Mouse (Mus musculus) 3T3-L1 (cell line): Measurements from ENCODE around the gene Gm10644.
A peak's percentile ranks its signal among the peaks of the same experiment; 100 is the strongest.

Experiments used
- DNase-seq: peaks from one replicate; pipeline ENCODE4 v3.0.0-alpha.2; 2015; ENCODE audit warnings: low read depth, low spot score

Gene Gm10644

GRCm38 (mm10) chr8:83980845-83981244, 25.8 kb upstream of the Gm10644 start:
- no peak for DNase-seq

GRCm38 (mm10) chr8:83980250-83980649, 25.2 kb upstream of the Gm10644 start:
- DNase-seq, result no peak

GRCm38 (mm10) chr8:83978200-83978599, 23.2 kb upstream of the Gm10644 start:
- no peak for DNase-seq

DNA sequence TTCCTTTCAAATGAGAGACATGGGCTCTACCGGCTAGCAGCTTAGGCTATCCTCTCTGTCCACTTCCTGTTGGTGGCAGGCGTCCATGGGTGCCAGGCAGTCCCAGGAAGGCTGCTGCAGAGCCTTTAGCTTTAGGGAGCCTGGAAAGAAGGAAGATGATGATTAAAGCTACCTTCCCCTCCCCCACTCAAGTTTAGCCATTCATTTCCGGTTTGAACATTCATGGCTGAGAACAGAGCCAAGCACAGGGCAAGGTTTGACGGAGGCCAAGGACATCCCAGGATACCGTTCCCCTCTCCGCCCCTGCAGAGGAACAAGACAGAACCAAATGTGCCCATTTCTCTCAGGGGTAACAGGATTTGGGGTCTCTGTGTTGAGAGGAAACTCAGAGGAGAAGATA, 22.6 kb upstream of the Gm10644 start:
- DNase-seq, result no peak

DNA sequence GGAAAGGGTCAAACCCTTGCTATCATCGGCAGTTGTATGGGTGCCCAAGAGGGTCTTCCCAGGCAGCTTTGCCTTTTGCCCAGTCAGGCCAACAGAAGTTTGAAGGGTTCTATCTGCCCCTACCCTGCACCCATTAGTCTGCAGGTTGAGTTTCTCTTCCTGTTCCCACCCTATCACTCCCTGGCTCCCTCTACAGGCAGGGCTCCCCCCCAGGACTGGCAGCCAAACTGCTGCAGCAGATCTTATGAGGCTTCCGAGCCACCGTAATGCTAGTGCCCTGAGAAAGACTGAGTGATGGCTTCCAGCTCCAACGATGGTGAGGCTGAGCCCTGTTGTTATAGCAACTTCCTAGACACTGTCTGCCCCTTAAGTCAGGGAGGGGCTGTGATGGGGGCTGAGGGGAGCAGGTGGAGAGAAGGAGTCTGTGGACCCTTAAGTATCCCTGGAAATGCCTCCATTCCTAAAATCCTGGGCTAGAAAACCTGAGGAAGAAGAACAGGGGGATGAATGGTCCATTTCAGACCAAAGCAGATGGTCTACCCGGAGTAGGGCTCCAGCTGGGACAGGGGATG, 21.9 kb upstream of the Gm10644 start:
- DNase-seq, result no peak

DNA sequence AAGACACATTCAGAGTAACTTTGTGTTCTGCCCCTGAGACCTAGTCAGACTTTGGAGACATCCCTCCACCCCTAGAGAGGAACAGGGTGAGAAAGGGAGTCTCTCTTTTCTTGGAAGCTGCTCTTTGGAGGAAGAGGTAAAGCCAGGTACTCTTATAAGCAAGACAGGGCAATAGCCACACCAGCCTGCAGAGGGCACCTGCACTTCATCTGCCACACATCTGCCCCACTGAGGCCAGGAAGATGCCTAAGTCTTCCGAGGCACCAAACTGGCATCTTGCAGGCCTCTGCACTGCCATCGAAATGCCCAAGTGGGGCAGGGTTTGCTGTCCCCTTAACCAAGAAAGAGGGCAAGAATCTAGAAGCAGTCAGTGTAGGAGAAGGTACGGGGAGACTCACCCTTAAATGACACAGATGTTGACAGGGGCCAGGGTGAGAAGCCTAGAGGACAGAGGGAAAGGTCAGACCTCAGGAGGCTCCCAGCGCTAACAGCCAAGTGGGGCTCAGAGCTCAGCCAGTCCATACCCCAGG, 21.2 kb upstream of the Gm10644 start:
- DNase-seq, result peak; percentile 27

DNA sequence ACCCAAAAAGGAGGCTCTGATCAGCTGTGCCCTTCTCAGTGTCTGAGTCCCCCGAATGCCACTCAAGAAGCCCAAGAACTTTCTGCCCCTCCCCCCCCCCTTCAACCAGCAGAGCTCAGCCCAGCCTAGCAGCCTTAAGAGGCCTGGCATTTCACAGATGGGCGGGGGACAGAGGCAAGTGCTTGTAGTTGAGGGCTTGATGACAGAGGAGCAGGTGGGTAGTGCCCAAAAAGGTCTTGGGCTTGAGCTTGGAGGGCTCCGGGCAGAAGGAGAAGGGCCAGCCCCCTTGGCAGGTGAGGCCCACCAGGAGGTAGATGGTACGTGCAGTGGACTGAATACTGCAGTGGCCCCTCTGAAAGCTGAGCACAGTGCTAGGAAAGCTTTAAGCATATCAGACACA, 19.5 kb upstream of the Gm10644 start:
- DNase-seq, result no peak

DNA sequence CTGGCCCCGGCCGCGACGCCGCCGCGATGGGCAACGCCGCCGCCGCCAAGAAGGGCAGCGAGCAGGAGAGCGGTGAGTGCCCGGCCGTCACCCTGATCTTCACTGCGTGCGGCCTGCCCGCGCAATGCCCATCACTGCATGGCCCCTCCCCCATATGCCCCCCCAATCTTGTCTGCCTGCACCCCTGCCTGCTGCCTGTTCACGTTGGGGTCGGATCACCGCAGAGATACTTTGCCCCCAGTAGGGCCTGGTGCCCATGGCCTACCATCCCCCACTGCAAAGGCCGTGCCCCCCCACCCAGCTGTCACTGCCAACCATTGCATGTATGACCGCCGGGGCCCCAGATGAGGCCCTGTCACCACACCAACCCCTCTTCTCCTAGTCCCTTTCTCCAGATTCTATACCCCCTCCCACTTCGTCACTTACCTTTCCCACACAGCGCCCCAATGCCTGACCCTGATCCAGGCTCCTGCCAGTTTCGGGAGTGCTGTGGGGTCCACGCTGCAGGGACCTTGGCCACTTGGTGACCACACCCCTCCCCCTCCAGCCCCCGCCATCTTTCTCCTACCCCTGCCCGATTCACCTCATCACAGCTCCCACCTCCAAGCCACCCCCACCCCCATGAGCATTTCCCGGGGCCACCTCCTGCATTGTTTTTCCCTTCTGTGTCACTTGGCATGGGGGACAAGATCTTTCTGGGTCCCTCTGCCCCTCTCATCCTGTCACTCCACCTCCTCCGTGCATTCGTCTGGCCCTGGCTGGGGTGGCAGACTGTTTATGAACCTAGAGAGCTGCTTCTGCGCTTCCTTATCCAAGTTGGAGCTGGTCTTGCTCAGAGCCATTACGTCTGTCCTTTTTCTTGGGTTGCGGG, 18.4 kb upstream of the Gm10644 start:
- DNase-seq, result no peak

DNA sequence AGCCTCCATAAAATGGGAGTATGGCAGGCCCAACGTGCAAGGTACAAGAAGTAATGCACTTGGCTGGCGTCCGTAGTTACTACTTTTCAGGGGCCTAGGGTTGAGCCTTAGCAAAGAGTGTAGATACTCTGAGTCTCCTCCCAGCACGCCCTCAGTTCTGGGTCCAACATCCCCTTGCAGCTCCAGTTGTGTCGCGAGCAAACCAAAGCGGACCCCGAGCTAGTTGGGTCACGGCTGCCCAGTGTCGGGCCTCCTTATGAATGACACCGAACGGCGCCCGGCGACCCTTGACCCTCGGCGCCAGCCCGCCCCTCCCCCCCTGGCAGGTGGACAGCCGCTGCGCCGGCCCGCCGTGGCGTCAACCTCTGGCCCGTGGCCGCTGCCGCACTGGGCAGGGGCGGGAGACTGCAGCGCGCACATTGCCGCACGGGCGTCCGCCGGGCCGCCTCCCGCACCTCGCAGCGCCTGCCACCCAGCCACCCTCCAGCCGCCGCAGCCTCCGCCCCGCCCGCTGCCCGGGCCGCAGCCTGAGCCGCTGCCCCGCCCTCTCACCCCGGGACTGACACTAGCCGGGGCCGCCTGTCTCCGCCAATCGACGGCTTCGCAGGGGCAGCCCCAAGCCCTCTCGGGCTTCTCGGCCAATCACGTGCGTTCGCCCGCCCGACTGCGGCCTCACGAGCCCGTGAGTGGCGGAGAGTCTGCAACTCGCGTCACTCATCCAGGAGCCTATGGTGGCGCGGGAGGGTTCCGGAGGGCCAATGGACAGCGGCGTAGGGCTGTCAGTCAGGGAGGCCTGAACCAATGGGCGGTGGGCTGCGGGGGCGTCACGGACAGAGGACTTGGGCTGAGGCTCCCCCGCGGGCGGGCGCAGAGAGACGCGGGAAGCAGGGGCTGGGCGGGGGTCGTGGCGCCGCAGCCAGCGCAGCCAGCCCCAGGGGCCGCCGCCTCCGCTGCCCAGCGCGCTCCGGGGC, 17.4 kb upstream of the Gm10644 start, which contains the start of gene Prkaca:
Prkaca (plus strand) TSS at position 844 of the 971 bp plus-strand sequence.
- peak; percentile 99 for DNase-seq

- no peak for DNase-seq
Measured at GRCm38 (mm10) chr8:83971661-83972060, 16.7 kb upstream of the Gm10644 start.

GRCm38 (mm10) chr8:83971121-83971520, 16.1 kb upstream of the Gm10644 start:
- DNase-seq, result no peak

- DNase-seq, result no peak
Measured at GRCm38 (mm10) chr8:83967701-83968100, 12.7 kb upstream of the Gm10644 start.

DNA sequence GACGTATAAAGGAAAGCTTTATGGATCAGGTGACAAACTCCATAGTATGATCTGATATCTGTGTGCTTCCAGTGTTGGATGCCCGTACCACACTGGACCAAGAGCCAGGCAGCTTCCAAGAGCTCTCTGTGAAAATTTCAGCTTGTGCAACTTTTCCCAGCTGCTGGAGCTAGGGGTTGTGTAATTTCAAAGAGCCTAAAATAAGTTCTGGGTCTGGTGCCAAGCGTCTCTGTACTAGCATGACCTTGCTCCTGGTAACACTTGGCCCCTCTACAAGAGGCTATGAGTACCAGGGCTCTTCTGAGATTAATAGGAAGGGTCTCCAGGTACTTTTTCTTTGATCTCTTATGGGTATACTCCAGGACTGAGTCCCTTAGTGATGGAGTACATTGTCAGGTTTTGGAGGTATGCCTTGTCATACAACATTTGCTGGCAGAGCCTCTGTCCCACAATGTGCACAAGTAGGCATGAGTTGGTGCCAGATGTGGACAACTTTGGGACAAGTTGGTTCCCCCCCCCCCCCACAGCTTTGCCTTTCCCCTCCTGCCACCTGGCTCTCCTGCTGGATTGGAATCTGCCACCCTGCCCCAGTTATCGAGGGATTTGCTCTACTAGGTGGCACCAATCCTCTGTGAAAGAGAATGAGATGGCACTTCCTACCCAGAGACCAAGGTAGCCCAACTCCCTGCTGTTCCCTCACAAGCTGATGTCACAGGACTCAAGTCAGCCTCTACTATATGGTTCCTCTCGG, 9.2 kb upstream of the Gm10644 start:
- no peak for DNase-seq

- peak; percentile 86 for DNase-seq
Measured at GRCm38 (mm10) chr8:83956789-83957188, 1.8 kb upstream of the Gm10644 start.

- DNase-seq, result no peak
Measured at GRCm38 (mm10) chr8:83955958-83956218, 883 bp upstream of the Gm10644 start.

DNA sequence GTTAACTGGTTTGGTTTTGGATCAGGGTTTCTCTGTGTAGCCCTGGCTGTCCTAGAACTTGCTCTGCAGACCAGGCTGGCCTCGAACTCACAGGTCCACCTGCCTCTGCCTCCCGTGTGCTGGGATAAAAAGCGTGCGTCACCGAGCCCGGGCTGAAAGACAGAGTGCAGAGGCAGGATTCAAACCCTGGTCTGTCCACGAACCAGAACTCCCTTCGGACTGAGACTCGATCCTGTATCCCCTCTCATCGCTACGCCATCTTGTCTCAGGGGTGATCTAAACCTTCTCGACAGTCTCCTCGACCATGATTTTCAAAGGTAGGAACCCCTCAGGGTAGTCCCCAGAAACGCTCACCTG, 278 bp downstream of the Gm10644 start:
- DNase-seq, result no peak

DNA sequence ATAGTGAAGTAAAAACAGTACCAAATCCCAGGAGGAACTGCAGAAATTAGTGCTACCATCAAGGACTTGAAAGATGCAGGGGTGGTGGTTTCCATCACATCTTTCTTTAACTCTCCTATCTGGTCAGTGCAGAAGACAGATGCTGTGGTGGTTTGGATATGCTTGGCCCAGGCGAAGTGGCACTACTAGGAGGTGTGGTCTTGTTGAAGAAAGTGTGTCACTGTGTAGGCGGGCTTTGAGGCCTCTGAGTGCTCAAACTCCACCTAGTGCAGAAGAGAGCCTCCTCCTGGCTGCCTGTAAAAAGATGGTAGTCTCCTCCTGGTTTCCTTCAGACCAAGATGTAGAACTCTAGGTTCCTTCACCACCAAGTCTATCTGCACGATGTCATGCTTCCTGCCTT, 9.5 kb downstream of the Gm10644 start:
- DNase-seq, result peak; percentile 19

DNA sequence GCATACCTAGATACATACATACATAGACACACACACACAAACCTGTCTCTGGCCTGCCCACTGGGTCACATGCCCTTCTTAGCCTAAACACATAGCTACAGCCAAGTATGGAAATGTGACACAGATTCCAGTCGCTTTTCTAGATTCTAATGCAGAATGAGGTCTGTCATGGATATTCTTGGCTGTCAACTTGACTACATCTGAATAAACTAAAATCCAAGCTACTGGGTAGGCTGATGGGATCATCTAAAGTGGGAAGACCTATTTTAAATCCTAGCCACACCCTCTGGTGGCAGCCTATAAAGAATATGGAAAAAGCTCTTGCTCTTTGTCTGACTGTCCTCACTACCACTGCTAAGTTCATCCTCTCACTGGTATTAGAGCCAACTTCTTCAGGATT, 12.6 kb downstream of the Gm10644 start:
- DNase-seq, result no peak

GRCm38 (mm10) chr8:83941066-83941677, 13.8 kb downstream of the Gm10644 start:
- DNase-seq, result no peak

DNA sequence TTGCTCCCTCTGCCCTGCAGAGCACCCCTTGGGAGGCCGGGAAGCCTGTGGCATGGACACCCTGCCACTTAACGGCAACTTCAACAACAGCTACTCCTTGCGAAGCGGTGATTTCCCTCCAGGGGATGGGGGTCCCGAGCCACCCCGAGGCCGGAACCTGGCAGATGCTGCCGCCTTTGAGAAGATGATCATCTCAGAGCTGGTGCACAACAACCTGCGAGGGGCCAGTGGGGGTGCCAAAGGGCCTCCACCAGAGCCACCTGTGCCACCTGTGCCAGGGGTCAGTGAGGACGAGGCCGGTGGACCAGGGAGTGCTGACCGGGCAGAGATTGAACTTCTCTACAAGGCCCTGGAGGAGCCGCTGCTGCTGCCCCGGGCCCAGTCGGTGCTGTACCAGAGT, 16.7 kb downstream of the Gm10644 start:
- no peak for DNase-seq

DNA sequence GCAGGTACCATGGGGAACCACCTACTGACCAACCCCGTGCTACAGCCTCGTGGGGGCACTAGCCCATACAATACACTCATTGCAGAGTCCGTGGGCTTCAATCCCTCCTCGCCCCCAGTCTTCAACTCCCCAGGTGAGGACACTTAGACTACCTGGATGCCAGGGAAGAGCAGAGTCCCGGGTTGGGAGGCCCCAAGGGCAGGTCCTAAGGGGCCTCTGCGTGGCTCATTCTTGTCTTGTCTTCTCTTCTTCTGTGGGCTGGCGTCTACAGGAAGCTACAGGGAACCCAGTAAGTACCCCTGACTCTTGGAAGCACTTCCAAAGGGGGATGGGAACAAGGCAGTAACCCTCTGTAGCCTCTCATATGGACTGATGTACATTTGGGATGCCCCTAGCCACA, 17.4 kb downstream of the Gm10644 start:
- no peak for DNase-seq
